Mouse (Mus musculus) cerebellum, adult 2 months (tissue): ENCODE data around the gene Hsd17b11. TPM values are rescaled to one million over a fixed set of nuclear protein-coding genes. Genes with fewer than 3 reads are reported as not detected.

ENCODE experiments used
- DNase-seq, 2 experiments: peaks; one replicate each; pipeline ENCODE4 v3.0.0; 2021
- H3K27ac ChIP-seq: fragments of 200-500 bp; 2 replicates; pipeline ENCODE4 v1.5.1; 2012; ENCODE audit warnings: low read length, control low read depth, inconsistent platforms; ENCODE audit not compliant: insufficient read depth
- H3K27me3 ChIP-seq: fragments of 200-500 bp; 2 replicates; pipeline ENCODE4 v1.6.1; 2012; ENCODE audit warnings: inconsistent platforms, mild to moderate bottlenecking, low read length, moderate library complexity; ENCODE audit not compliant: control insufficient read depth, insufficient read depth
- H3K4me1 ChIP-seq: fragments of 200-500 bp; 2 replicates; pipeline ENCODE4 v1.6.1; 2011; ENCODE audit warnings: low read length; ENCODE audit not compliant: control insufficient read depth, insufficient read depth
- H3K4me3 ChIP-seq: fragments of 200-500 bp; replicated peaks from 2 replicates; pipeline ENCODE3; 2011; ENCODE audit warnings: mild to moderate bottlenecking, low read depth, low read length, control low read depth; ENCODE audit not compliant: insufficient read depth
- CTCF ChIP-seq: fragments of 200-500 bp; IDR thresholded peaks from 2 replicates; pipeline ENCODE4 v1.5.1; 2011; ENCODE audit warnings: low read depth, mild to moderate bottlenecking, control low read depth, low read length, moderate library complexity, borderline replicate concordance; ENCODE audit not compliant: insufficient read depth
- POLR2A ChIP-seq: fragments of 200-500 bp; IDR thresholded peaks from 2 replicates; pipeline ENCODE4 v1.6.1; 2011; ENCODE audit warnings: low read length, control low read depth, borderline replicate concordance; ENCODE audit not compliant: insufficient read depth
- WGBS: fragments of 180-500 bp; shearing (Covaris S2); methylation state at CpG from one replicate; pipeline ENCODE4 v1.1.7; 2018; 5-methylcytosine and 5-hydroxymethylcytosine counted together
- polyA plus RNA-seq: library from polyadenylated mRNA; depleted of rRNA; stranded (reverse); fragments of >200 nt; gene quantifications from 2 replicates; pipeline ENCODE4 v1.2.3, GENCODE M21; 2012; rRNA removed

The Hsd17b11 gene
- polyA plus RNA-seq, 1 experiment = 29.2 TPM

- Histone ChIP-seq H3K4me3 (no peak overlapping the region), H3K4me1 (no peaks in the 10 kb centered on the region), H3K27ac (no peak overlapping the region), H3K27me3 (no peaks in the 10 kb centered on the region; the same call in 1 of the 2 replicates)
- WGBS = 51% methylated on average over 1 of the region's 1 CpGs
- TF ChIP-seq CTCF = no peak
- no peak for TF ChIP-seq POLR2A
- no peak for DNase-seq
Observed at GRCm38 (mm10) chr5:103939856-103940255, 81.9 kb downstream of the Hsd17b11 start.

Other genes starting within 250 kb of the Hsd17b11 start
- gene Klhl8, start 110.7 kb downstream of the Hsd17b11 start, polyA plus RNA-seq = 29.1 and 29.6 TPM in 2 replicates
- not detected in 2 replicates for gene Hsd17b13, start 44.5 kb downstream of the Hsd17b11 start, polyA plus RNA-seq
- 73.8 and 78.5 TPM in 2 replicates for gene Nudt9, start 24.4 kb upstream of the Hsd17b11 start, polyA plus RNA-seq
- not detected in 2 replicates for gene Gm17660, start 55.7 kb upstream of the Hsd17b11 start, polyA plus RNA-seq
- 1,650 and 1,724 TPM in 2 replicates for gene Sparcl1, start 91.8 kb upstream of the Hsd17b11 start, polyA plus RNA-seq
- gene Dspp, start 148.8 kb upstream of the Hsd17b11 start, polyA plus RNA-seq = 0.05 and 0.07 TPM in 2 replicates
- 6.1 and 8.2 TPM in 2 replicates for gene Dmp1, start 180.7 kb upstream of the Hsd17b11 start, polyA plus RNA-seq